Mouse (Mus musculus): Measurements from ENCODE around the gene Tmem52.

GRCm38 (mm10) chr4:155505671-155506295 is 36.9 kb downstream of the Tmem52 start:
- TF ChIP-seq CTCF (IDR thresholded peaks at IDR 0.05; ENCODE audit: low read depth, low read length), result no peak
- TF ChIP-seq POLR2A (IDR thresholded peaks at IDR 0.05; ENCODE audit: borderline replicate concordance, low read depth, low read length), result no peak
